Mouse (Mus musculus): Measurements from ENCODE around the gene Spop. TPM values are rescaled to one million over a fixed set of nuclear protein-coding genes. Genes with fewer than 3 reads are reported as not detected.
A peak's percentile ranks its signal among the peaks of the same experiment; 100 is the strongest.

Gene Spop
- polyA plus RNA-seq, 1 experiment from 2014 or later, result 126 TPM

DNA sequence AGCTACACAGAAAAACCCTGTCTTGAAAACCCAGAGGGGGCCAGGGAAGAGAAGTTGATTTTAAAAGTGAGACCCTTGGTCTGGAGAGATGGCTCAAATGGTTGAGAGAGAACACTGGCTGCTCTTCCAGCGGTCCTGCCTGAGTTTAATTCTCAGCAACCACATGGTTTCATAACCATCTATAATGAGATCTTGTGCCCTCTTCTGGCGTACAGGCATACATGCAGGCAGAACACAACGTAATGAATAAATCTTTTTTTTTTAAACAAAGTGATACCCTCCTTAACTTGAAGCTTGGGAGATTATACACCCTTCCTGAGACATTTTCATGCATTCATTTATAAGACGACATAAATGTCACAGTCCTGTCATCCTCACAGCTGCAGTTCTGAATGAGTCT lies 65.6 kb downstream of the Spop start:
- Histone ChIP-seq H3K27ac (no peak overlapping the region), H3K4me1 (replicated peaks) (no peaks in the 10 kb centered on the region), H3K36me3 (peaks cover 28% of the 10 kb centered on the region), H3K9me3 (replicated peaks) (no peaks in the 10 kb centered on the region), H3K9ac (no peak overlapping the region), H3K4me3 (no peak overlapping the region), H3K4me2 (no peak overlapping the region), H3K27me3 (no peaks in the 10 kb centered on the region)
- 90% methylated on average over 4 of the region's 4 CpGs for WGBS
- no peak for ATAC-seq (replicated peaks; ENCODE audit: insufficient number of reproducible peaks, insufficient read depth, low FRiP score, low read depth)

DNA sequence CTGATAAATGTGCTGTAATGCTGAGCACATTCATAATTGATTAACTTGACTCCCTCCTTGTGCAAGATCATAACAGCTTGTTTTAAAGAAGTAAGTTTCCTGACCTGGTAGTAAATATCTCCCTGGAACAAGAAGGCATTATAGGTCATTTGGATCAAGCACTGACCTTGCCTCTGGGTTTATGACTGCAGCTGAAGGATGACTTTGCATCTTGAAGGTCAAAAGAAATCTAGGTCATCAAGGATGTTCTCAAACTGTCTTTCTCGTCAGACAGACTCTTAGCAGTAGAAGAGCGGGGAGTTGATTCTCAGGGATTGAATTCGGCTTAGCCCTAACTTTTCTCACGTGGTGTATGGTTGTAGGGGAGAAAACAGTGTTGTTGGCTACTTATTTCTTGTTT lies 66.8 kb downstream of the Spop start:
- WGBS, result 84% methylated on average over 4 of the region's 4 CpGs
- Histone ChIP-seq H3K9me3 (replicated peaks) (no peaks in the 10 kb centered on the region), H3K4me3 (no peak overlapping the region), H3K27ac (no peak overlapping the region), H3K36me3 (peaks cover 24% of the 10 kb centered on the region), H3K9ac (no peak overlapping the region), H3K27me3 (no peaks in the 10 kb centered on the region), H3K4me1 (replicated peaks) (no peaks in the 10 kb centered on the region), H3K4me2 (no peak overlapping the region)
- ATAC-seq (replicated peaks; ENCODE audit: insufficient number of reproducible peaks, insufficient read depth, low FRiP score, low read depth), result no peak

- H3K36me3 ChIP-seq, result peaks cover 40% of the 10 kb centered on the region
- H3K4me1 ChIP-seq (replicated peaks), result peaks cover 7% of the 10 kb centered on the region; the same call in 1 of the 2 replicates
- no peak for ATAC-seq (replicated peaks; ENCODE audit: insufficient number of reproducible peaks, insufficient read depth, low FRiP score, low read depth)
- H3K4me3 ChIP-seq, result no peak overlapping the region
- H3K4me2 ChIP-seq, result no peak overlapping the region
- no peak overlapping the region for H3K9ac ChIP-seq
- 92% methylated on average over 18 of the region's 18 CpGs for WGBS
- no peaks in the 10 kb centered on the region for H3K9me3 ChIP-seq (replicated peaks)
- no peak overlapping the region for H3K27ac ChIP-seq
- H3K27me3 ChIP-seq, result no peaks in the 10 kb centered on the region
Measured at GRCm38 (mm10) chr11:95485634-95486033, 71.8 kb downstream of the Spop start.

GRCm38 (mm10) chr11:95487237-95487636 lies 73.4 kb downstream of the Spop start:
- ATAC-seq (replicated peaks; ENCODE audit: insufficient number of reproducible peaks, insufficient read depth, low FRiP score, low read depth), result no peak
- Histone ChIP-seq H3K36me3 (peaks cover 56% of the 10 kb centered on the region), H3K9me3 (replicated peaks) (no peaks in the 10 kb centered on the region), H3K27ac (no peak overlapping the region), H3K9ac (no peak overlapping the region), H3K4me3 (no peak overlapping the region), H3K4me1 (replicated peaks) (peaks cover 8% of the 10 kb centered on the region; the same call in 1 of the 2 replicates), H3K27me3 (no peaks in the 10 kb centered on the region), H3K4me2 (no peak overlapping the region)
- WGBS, result 94% methylated on average over 2 of the region's 2 CpGs

- Histone ChIP-seq H3K27me3 (no peaks in the 10 kb centered on the region), H3K4me1 (replicated peaks) (peaks cover 8% of the 10 kb centered on the region; the same call in 1 of the 2 replicates), H3K27ac (peak overlapping the region; percentile 45; the same call in 1 of the 2 replicates), H3K9me3 (replicated peaks) (no peaks in the 10 kb centered on the region), H3K4me2 (no peak overlapping the region), H3K4me3 (no peak overlapping the region), H3K9ac (no peak overlapping the region), H3K36me3 (peaks cover 68% of the 10 kb centered on the region)
- 62% methylated on average over 14 of the region's 14 CpGs for WGBS
- no peak for ATAC-seq (replicated peaks; ENCODE audit: insufficient number of reproducible peaks, insufficient read depth, low FRiP score, low read depth)
Measured at GRCm38 (mm10) chr11:95490104-95490503, 76.2 kb downstream of the Spop start.

DNA sequence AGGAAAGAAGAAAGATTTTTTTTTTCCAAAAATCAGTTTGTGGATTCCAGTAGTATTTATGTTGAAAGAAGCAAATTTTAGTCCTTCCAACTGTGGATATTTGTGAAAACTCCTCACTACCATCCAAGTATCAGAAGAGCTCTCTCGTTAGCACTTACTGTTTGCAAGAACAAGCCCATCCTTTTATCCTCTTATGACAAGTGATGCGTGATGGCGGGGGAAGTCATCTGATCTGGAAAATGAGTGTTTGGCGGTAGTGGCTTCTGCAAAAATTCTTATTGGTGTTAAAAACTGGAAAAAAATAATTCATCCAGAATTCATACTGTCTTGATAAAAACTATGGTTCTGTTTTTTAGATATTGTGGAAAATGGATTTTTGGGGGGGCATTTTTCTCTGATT lies 78.4 kb downstream of the Spop start:
- Histone ChIP-seq H3K36me3 (peaks cover 55% of the 10 kb centered on the region), H3K27me3 (no peaks in the 10 kb centered on the region), H3K4me1 (replicated peaks) (peaks cover 14% of the 10 kb centered on the region), H3K27ac (no peak overlapping the region), H3K9me3 (replicated peaks) (no peaks in the 10 kb centered on the region), H3K4me2 (no peak overlapping the region), H3K4me3 (no peak overlapping the region), H3K9ac (no peak overlapping the region)
- no peak for ATAC-seq (replicated peaks; ENCODE audit: insufficient number of reproducible peaks, insufficient read depth, low FRiP score, low read depth)
- 85% methylated on average over 4 of the region's 4 CpGs for WGBS

DNA sequence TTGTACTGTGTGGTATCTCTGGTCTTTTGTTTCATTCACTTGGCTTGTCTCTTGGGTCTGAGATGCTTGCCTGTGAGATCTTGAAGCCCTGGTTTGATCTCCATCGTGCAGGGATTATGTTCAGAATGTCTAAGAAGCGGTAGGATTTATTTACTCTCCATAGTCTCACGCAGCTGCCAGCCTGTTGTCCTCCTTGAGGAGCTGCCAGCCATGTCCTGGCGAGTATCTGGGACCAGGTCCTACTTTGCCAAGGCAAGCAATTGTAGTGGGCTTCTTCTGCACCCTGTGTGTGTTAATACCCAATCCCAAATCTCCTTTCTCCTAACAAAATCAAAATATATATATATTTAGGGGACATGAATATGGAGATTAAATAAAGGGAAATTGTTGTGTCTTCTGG lies 79.1 kb downstream of the Spop start:
- WGBS, result 89% methylated on average over 4 of the region's 4 CpGs
- Histone ChIP-seq H3K9ac (no peak overlapping the region), H3K27ac (no peak overlapping the region), H3K4me1 (replicated peaks) (peaks cover 14% of the 10 kb centered on the region), H3K4me2 (no peak overlapping the region), H3K36me3 (peaks cover 58% of the 10 kb centered on the region), H3K4me3 (no peak overlapping the region), H3K9me3 (replicated peaks) (no peaks in the 10 kb centered on the region), H3K27me3 (no peaks in the 10 kb centered on the region)
- no peak for ATAC-seq (replicated peaks; ENCODE audit: insufficient number of reproducible peaks, insufficient read depth, low FRiP score, low read depth)

- ATAC-seq (replicated peaks; ENCODE audit: insufficient number of reproducible peaks, insufficient read depth, low FRiP score, low read depth), result no peak
- Histone ChIP-seq H3K36me3 (peaks cover 60% of the 10 kb centered on the region), H3K9ac (no peak overlapping the region), H3K27me3 (no peaks in the 10 kb centered on the region), H3K9me3 (replicated peaks) (no peaks in the 10 kb centered on the region), H3K27ac (no peak overlapping the region), H3K4me1 (replicated peaks) (peaks cover 14% of the 10 kb centered on the region), H3K4me3 (no peak overlapping the region), H3K4me2 (no peak overlapping the region)
- WGBS, result 72% methylated on average over 9 of the region's 9 CpGs
Measured at GRCm38 (mm10) chr11:95493950-95494349, 80.1 kb downstream of the Spop start.

GRCm38 (mm10) chr11:95494374-95494773 lies 80.5 kb downstream of the Spop start:
- ATAC-seq (replicated peaks; ENCODE audit: insufficient number of reproducible peaks, insufficient read depth, low FRiP score, low read depth), result no peak
- no peak overlapping the region for H3K4me3 ChIP-seq
- WGBS, result 80% methylated on average over 3 of the region's 3 CpGs
- H3K27ac ChIP-seq, result no peak overlapping the region
- peaks cover 14% of the 10 kb centered on the region for H3K4me1 ChIP-seq (replicated peaks)
- no peaks in the 10 kb centered on the region for H3K27me3 ChIP-seq
- no peak overlapping the region for H3K9ac ChIP-seq
- H3K9me3 ChIP-seq (replicated peaks), result no peaks in the 10 kb centered on the region
- peaks cover 60% of the 10 kb centered on the region for H3K36me3 ChIP-seq
- H3K4me2 ChIP-seq, result no peak overlapping the region

DNA sequence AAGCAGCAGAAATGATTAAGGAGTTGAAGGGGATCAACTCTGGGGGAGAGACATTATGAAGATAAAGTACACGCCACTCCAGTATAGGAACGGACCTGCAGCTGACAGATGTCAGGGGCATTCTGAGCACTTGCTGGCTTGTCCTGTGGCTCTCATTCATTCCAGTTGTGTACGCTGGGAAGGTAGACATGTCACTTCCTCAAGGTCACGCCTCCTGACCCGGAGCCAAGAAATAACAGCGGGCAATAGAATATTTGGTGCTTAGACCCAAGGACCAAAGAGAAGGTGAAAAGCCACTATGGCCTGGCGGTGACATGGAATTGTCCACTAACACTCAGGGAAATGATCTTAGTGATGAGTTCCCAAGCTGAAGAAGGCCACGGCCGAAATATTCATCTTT lies 82.0 kb downstream of the Spop start:
- ATAC-seq (replicated peaks; ENCODE audit: insufficient number of reproducible peaks, insufficient read depth, low FRiP score, low read depth), result no peak
- H3K4me1 ChIP-seq (replicated peaks), result peaks cover 7% of the 10 kb centered on the region; the same call in 1 of the 2 replicates
- no peak overlapping the region for H3K9ac ChIP-seq
- H3K27me3 ChIP-seq, result no peaks in the 10 kb centered on the region
- 72% methylated on average over 9 of the region's 9 CpGs for WGBS
- no peak overlapping the region for H3K4me2 ChIP-seq
- H3K27ac ChIP-seq, result no peak overlapping the region
- H3K9me3 ChIP-seq (replicated peaks), result no peaks in the 10 kb centered on the region
- peaks cover 51% of the 10 kb centered on the region for H3K36me3 ChIP-seq
- H3K4me3 ChIP-seq, result no peak overlapping the region

- H3K27me3 ChIP-seq, result no peaks in the 10 kb centered on the region
- H3K4me2 ChIP-seq, result no peak overlapping the region
- peaks cover 7% of the 10 kb centered on the region; the same call in 1 of the 2 replicates for H3K4me1 ChIP-seq (replicated peaks)
- WGBS, result 86% methylated on average over 5 of the region's 5 CpGs
- no peak for ATAC-seq (replicated peaks; ENCODE audit: insufficient number of reproducible peaks, insufficient read depth, low FRiP score, low read depth)
- H3K36me3 ChIP-seq, result peaks cover 36% of the 10 kb centered on the region
- H3K9me3 ChIP-seq (replicated peaks), result no peaks in the 10 kb centered on the region
- H3K9ac ChIP-seq, result no peak overlapping the region
- no peak overlapping the region for H3K27ac ChIP-seq
- no peak overlapping the region for H3K4me3 ChIP-seq
Measured at GRCm38 (mm10) chr11:95497921-95498320, 84.0 kb downstream of the Spop start.

DNA sequence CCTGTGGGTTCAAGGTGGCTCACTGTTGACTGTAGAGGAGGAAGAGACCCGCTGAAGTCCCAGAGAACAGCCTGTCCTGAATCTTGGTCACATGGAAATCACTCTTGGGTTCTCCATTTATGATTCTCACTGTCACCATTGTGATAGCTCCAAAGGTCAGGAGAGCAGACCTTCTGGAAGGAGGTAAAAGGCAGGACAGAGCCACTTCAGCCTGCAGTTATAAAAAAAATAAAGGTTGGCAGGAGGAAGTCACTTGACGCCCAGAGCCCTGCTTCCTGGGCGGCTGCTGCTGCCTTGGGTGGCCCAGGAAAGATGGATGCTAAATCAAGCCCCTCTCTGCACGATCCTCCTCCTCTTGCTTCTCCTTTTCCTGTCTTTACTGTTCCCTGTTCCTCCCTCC lies 86.5 kb downstream of the Spop start:
- no peaks in the 10 kb centered on the region for H3K27me3 ChIP-seq
- H3K4me2 ChIP-seq, result no peak overlapping the region
- no peak overlapping the region for H3K27ac ChIP-seq
- no peak for ATAC-seq (replicated peaks; ENCODE audit: insufficient number of reproducible peaks, insufficient read depth, low FRiP score, low read depth)
- peaks cover 13% of the 10 kb centered on the region for H3K36me3 ChIP-seq
- peaks cover 18% of the 10 kb centered on the region for H3K4me1 ChIP-seq (replicated peaks)
- H3K9me3 ChIP-seq (replicated peaks), result no peaks in the 10 kb centered on the region
- 52% methylated on average over 4 of the region's 4 CpGs for WGBS
- no peak overlapping the region for H3K9ac ChIP-seq
- no peak overlapping the region for H3K4me3 ChIP-seq
